In genomic region chr2:124704922-124705321, GRCm38 (mm10) we compare ENCODE assay signal across 11 mouse cellular contexts.
DNase-seq lines count a peak whose midpoint lies in the region; ATAC-seq lines count a peak whose summit lies in the region.
"Had no signal": no experiment of that assay in that cellular context is flagged by ENCODE, and none has a peak within 500 bp of the region (broad histone marks: within the 10 kb centered on the region; RNA-seq: fewer than 3 reads in every experiment).

No protein-coding gene starts in this region.

- ATAC-seq in hematopoietic stem cell, adult 5-6 weeks (replicated peaks in 1 of 2; ENCODE audit: insufficient read depth in 1 of 2, low FRiP score in 2 of 2, low TSS enrichment in 1 of 2, low read depth in 1 of 2, poor library complexity in 2 of 2, severe bottlenecking in 2 of 2), result peak; percentile 46 to 49; a peak in 3 of 4 replicates
- peak; percentile 61; the same call in 1 of the 2 replicates for ATAC-seq in neutrophil, adult 5-6 weeks (ENCODE audit: extremely low read depth, insufficient number of reproducible peaks, low FRiP score, poor library complexity, severe bottlenecking)
- ATAC-seq: forebrain, postnatal 0 days had no signal

- DNase-seq in embryo, embryonic 11 days, result peak; percentile 13
- DNase-seq in embryo, embryonic 9.5 days (ENCODE audit: extremely low spot score), result no peak
- peak; percentile 3 to 16 for DNase-seq in spleen, postnatal 36 days (ENCODE audit: low spot score in 2 of 2)
- no peak for DNase-seq in spleen, postnatal 14 days (ENCODE audit: low spot score in 2 of 2)
- no peak for DNase-seq in layer of hippocampus, adult 8-10 months (ENCODE audit: low spot score in 2 of 2)
- no peak for DNase-seq in left cerebral cortex, adult 8-10 months (ENCODE audit: low spot score in 2 of 2)
- DNase-seq: forebrain, postnatal 0 days; lung, postnatal 36 days; retina, postnatal 1 day had no signal

Comparison
In these comparisons a context has a peak if more than half of its experiments do, and no peak if none do; other contexts are left out.
1. DNase-seq: peak in embryo, embryonic 11 days (single experiment) and spleen, postnatal 36 days (2 of 2); none in embryo, embryonic 9.5 days (single experiment), spleen, postnatal 14 days (0 of 2), layer of hippocampus, adult 8-10 months (0 of 2) and left cerebral cortex, adult 8-10 months (0 of 2).